Mouse (Mus musculus) C2C12 (cell line): ENCODE results near the gene Hnrnpa1. TPM values are rescaled to one million over a fixed set of nuclear protein-coding genes. Genes with fewer than 3 reads are reported as not detected.
A peak's percentile ranks its signal among the peaks of the same experiment; 100 is the strongest.
"Not testable (repeated sequence)": the region's sequence is repeated elsewhere in the genome, so short reads cannot be mapped to it uniquely, and the experiment has no call there.

Experiments
- H3K27me3 ChIP-seq: one replicate; pipeline ENCODE4 v1.6.1; 2011; ENCODE audit not compliant: control insufficient read depth, insufficient read depth, insufficient read length
- H3K36me3 ChIP-seq: one replicate; pipeline ENCODE4 v1.6.1; 2011; ENCODE audit not compliant: control insufficient read depth, insufficient read depth
- H3K4me3 ChIP-seq: one replicate; pipeline ENCODE4 v1.5.1; 2011; ENCODE audit warnings: mild to moderate bottlenecking, control low read depth; ENCODE audit not compliant: poor library complexity, insufficient read depth, severe bottlenecking
- H3K79me2 ChIP-seq: one replicate; pipeline ENCODE4 v1.6.1; 2011; ENCODE audit not compliant: control insufficient read depth, insufficient read depth
- H3K79me3 ChIP-seq: one replicate; pipeline ENCODE4 v1.6.1; 2011; ENCODE audit warnings: low read depth, control low read depth
- H3ac ChIP-seq: one replicate; pipeline ENCODE3; 2011; ENCODE audit warnings: low read depth; ENCODE audit not compliant: control insufficient read depth, insufficient read length
- CEBPB ChIP-seq: IDR thresholded peaks from one replicate; pipeline ENCODE4 v1.6.1; 2011; ENCODE audit warnings: low read depth, mild to moderate bottlenecking, control low read depth, moderate library complexity
- CTCF ChIP-seq: IDR thresholded peaks from one replicate; pipeline ENCODE4 v1.5.1; 2011; ENCODE audit not compliant: control insufficient read depth, insufficient read depth, insufficient read length
- FOSL1 ChIP-seq: IDR thresholded peaks from one replicate; pipeline ENCODE4 v1.8.0; 2011; ENCODE audit warnings: mild to moderate bottlenecking, low read length; ENCODE audit not compliant: poor library complexity, insufficient read depth, severe bottlenecking
- MAX ChIP-seq: IDR thresholded peaks from one replicate; pipeline ENCODE4 v1.6.1; 2011; ENCODE audit warnings: mild to moderate bottlenecking, control low read depth
- MYOD1 ChIP-seq: IDR thresholded peaks from one replicate; pipeline ENCODE4 v1.6.1; 2011; ENCODE audit warnings: low read depth; ENCODE audit not compliant: control insufficient read depth, insufficient read length
- MYOG ChIP-seq: IDR thresholded peaks from one replicate; pipeline ENCODE4 v1.6.1; 2011; ENCODE audit not compliant: control insufficient read depth, insufficient read length; ENCODE audit errors: extremely low read depth
- USF1 ChIP-seq: IDR thresholded peaks from one replicate; pipeline ENCODE4 v1.6.1; 2011; ENCODE audit warnings: low read depth, mild to moderate bottlenecking, control low read depth, moderate library complexity
- polyA plus RNA-seq: library from polyadenylated mRNA; unstranded; fragments of >200 nt; fragmentation: generic; extraction: Trizol; gene quantifications from one replicate; pipeline ENCODE4 v1.2.1, GENCODE M21; 2012; ENCODE audit warnings: missing spikeins

Hnrnpa1 gene
- polyA plus RNA-seq, 1 experiment: 625 TPM

DNA sequence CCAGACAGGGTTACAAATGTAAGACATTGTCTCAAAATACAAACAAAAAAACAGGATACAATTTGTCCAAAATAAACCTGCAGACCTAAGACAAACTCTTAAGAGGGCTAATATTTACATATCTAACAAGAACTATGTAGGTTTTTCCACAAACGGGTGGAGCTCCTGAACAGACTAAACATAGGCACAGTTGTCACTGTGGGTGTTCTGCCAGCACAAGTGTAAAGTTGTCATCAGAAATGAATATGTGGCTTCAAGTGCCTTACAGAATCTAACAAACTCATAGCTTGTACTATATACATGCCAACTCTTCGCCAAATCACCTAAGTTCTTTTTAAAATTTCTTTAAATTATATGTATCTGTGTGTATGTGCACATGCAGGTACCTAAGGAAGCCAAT, 7.1 kb upstream of the Hnrnpa1 start:
- no peak overlapping the region for H3K4me3 ChIP-seq
- peaks cover 100% of the 10 kb centered on the region for H3K79me2 ChIP-seq
- TF ChIP-seq CTCF: no peak
- TF ChIP-seq MYOG: no peak
- no peak for TF ChIP-seq MYOD1
- TF ChIP-seq FOSL1: no peak
- TF ChIP-seq USF1: no peak
- no peak overlapping the region for H3ac ChIP-seq
- H3K79me3 ChIP-seq: peaks cover 96% of the 10 kb centered on the region
- H3K27me3 ChIP-seq: no peaks in the 10 kb centered on the region
- H3K36me3 ChIP-seq: peaks cover 66% of the 10 kb centered on the region

DNA sequence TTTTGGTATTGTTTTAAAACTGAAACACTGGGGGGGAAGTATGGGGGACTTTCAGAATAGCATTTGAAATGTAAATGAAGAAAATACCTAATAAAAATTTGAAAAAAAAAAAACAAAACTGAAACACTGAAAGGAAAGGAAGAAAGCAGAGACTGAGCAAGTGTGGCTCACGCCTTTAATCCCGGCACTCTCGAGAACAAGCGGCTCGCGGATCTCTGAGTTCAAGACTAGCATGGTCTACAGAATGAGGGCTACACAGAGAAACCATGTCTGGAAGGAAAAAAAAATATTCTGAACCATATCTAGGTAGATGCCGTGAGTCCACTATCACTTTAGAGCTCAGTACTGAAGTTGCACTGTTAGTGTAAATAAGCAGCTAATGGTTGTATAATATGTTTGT, 2.9 kb upstream of the Hnrnpa1 start:
- no peak overlapping the region for H3K4me3 ChIP-seq
- no peaks in the 10 kb centered on the region for H3K27me3 ChIP-seq
- H3K79me2 ChIP-seq: peaks cover 90% of the 10 kb centered on the region
- TF ChIP-seq MYOD1: no peak
- TF ChIP-seq USF1: no peak
- TF ChIP-seq CEBPB: no peak
- TF ChIP-seq MAX: no peak
- TF ChIP-seq FOSL1: no peak
- no peak for TF ChIP-seq CTCF
- no peak for TF ChIP-seq MYOG
- H3K36me3 ChIP-seq: peaks cover 61% of the 10 kb centered on the region
- no peak overlapping the region for H3ac ChIP-seq
- H3K79me3 ChIP-seq: peaks cover 86% of the 10 kb centered on the region

GRCm38 (mm10) chr15:103239130-103239684, 1.0 kb upstream of the Hnrnpa1 start:
- H3K79me3 ChIP-seq: peaks cover 85% of the 10 kb centered on the region
- peaks cover 90% of the 10 kb centered on the region for H3K79me2 ChIP-seq
- H3ac ChIP-seq: peak overlapping the region; percentile 95
- no peak for TF ChIP-seq MYOG
- no peak for TF ChIP-seq MYOD1
- TF ChIP-seq CEBPB: no peak
- TF ChIP-seq USF1: no peak
- no peaks in the 10 kb centered on the region for H3K27me3 ChIP-seq
- H3K36me3 ChIP-seq: peaks cover 65% of the 10 kb centered on the region
- peak overlapping the region; percentile 74 for H3K4me3 ChIP-seq

- TF ChIP-seq USF1 (peak; percentile 60), MAX (peak; percentile 96), MYOG (no peak), CTCF (no peak), MYOD1 (no peak)
- H3K36me3 ChIP-seq: peaks cover 65% of the 10 kb centered on the region
- H3K27me3 ChIP-seq: no peaks in the 10 kb centered on the region
- H3ac ChIP-seq: peak within 1 kb of the TSS; percentile 95
- peaks cover 82% of the 10 kb centered on the region for H3K79me3 ChIP-seq
- H3K79me2 ChIP-seq: peaks cover 87% of the 10 kb centered on the region
- H3K4me3 ChIP-seq: peak within 1 kb of the TSS; percentile 74
Observed at GRCm38 (mm10) chr15:103239685-103240159, 510 bp upstream of the Hnrnpa1 start, which contains the start of gene Cbx5. Cbx5 (minus strand) TSS chr15:103239816.

- H3K27me3 ChIP-seq: not testable (repeated sequence)
- Histone ChIP-seq H3K36me3 (peaks cover 65% of the 10 kb centered on the region), H3ac (peak overlapping the region; percentile 74), H3K79me2 (peaks cover 82% of the 10 kb centered on the region), H3K79me3 (peaks cover 77% of the 10 kb centered on the region), H3K4me3 (peak overlapping the region; percentile 74)
Observed at GRCm38 (mm10) chr15:103241071-103242018, 1.1 kb downstream of the Hnrnpa1 start.

DNA sequence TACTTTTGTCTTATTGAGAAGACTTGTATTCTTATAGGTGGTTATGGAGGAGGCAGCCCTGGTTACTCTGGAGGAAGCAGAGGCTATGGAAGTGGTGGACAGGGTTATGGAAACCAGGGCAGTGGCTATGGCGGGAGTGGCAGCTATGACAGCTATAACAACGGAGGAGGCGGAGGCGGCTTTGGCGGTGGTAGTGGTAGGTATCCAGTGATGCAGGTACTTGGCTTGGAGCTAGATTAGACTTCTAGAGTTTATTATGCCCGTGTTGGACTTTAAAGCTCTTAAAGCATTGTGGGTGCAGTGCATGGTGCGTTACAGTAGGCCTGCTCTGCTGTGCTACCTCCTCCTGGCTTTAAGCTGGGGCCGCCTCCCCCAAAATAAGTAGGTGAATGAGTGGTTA, 2.7 kb downstream of the Hnrnpa1 start:
- H3K36me3 ChIP-seq: peaks cover 66% of the 10 kb centered on the region
- TF ChIP-seq FOSL1 (no peak), CTCF (no peak), MYOG (no peak), CEBPB (no peak), MYOD1 (no peak), MAX (no peak), USF1 (no peak)

More for the DNA sequence above, 2.7 kb downstream of the Hnrnpa1 start:
- peaks cover 62% of the 10 kb centered on the region for H3K79me3 ChIP-seq
- H3ac ChIP-seq: peak overlapping the region; percentile 62
- peak overlapping the region; percentile 74 for H3K4me3 ChIP-seq
- no peaks in the 10 kb centered on the region for H3K27me3 ChIP-seq
- H3K79me2 ChIP-seq: peaks cover 67% of the 10 kb centered on the region
